Mouse (Mus musculus): ENCODE measurements around the gene Schip1. TPM values are rescaled to one million over a fixed set of nuclear protein-coding genes. Genes with fewer than 3 reads are reported as not detected.
A peak's percentile ranks its signal among the peaks of the same experiment; 100 is the strongest.

Gene Schip1
- polyA plus RNA-seq, 1 experiment from 2014 or later = 39.7 TPM

GRCm38 (mm10) chr3:68567581-68567980, 503.0 kb downstream of the Schip1 start:
- H3K27ac ChIP-seq (replicated peaks) = no peak overlapping the region
- no peaks in the 10 kb centered on the region for H3K9me3 ChIP-seq (replicated peaks)

DNA sequence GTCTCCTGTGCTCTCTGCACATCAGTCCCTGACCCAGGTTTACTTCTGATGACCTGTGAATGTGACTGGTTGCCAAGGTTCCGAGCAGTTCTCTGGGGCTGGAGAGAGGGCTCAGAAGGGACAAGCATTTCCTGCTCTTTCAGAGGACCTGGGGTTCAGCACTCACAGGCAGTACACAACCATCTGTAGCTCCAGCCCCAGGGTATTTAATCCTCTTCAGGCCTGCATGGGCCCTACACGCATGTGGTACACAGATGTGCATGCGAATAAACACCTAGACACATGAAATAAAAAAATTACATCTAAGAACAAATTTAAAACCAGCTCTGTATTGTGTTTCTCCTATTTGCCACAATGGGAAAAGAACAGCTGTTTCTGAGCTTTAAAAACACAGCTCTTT, 503.5 kb downstream of the Schip1 start:
- H3K27me3 ChIP-seq (ENCODE audit: low read depth, poor library complexity, severe bottlenecking) = peaks cover 8% of the 10 kb centered on the region
- H3K9me3 ChIP-seq (replicated peaks) = no peaks in the 10 kb centered on the region
- no peak overlapping the region for H3K4me3 ChIP-seq
- no peak overlapping the region; the same call in 1 of the 2 replicates for H3K27ac ChIP-seq (replicated peaks)
- no peak for DNase-seq (ENCODE audit: low spot score)
- WGBS = 81% methylated on average over 3 of the region's 3 CpGs
- H3K4me1 ChIP-seq = peaks cover 41% of the 10 kb centered on the region
- no peaks in the 10 kb centered on the region for H3K36me3 ChIP-seq

More at GRCm38 (mm10) chr3:68567581-68567980, 503.0 kb downstream of the Schip1 start:
- Histone ChIP-seq H3K36me3 (no peaks in the 10 kb centered on the region), H3K4me1 (peaks cover 35% of the 10 kb centered on the region), H3K27me3 (ENCODE audit: low read depth, poor library complexity, severe bottlenecking) (peaks cover 5% of the 10 kb centered on the region; the same call in 1 of the 2 replicates), H3K4me3 (no peak overlapping the region)
- WGBS = 87% methylated on average over 7 of the region's 7 CpGs
- no peak for DNase-seq (ENCODE audit: low spot score)

GRCm38 (mm10) chr3:68568716-68569115, 504.1 kb downstream of the Schip1 start:
- peaks cover 10% of the 10 kb centered on the region for H3K27me3 ChIP-seq (ENCODE audit: low read depth, poor library complexity, severe bottlenecking)
- H3K9me3 ChIP-seq (replicated peaks) = no peaks in the 10 kb centered on the region
- no peak overlapping the region for H3K4me3 ChIP-seq
- 53% methylated on average over 7 of the region's 7 CpGs for WGBS
- 0 out of 2 replicates have a peak overlapping the region, but pooled peaks have one; percentile 9 for H3K27ac ChIP-seq (replicated peaks)
- H3K36me3 ChIP-seq = no peaks in the 10 kb centered on the region
- peaks cover 46% of the 10 kb centered on the region for H3K4me1 ChIP-seq
- DNase-seq (ENCODE audit: low spot score) = no peak

GRCm38 (mm10) chr3:68570319-68570718, 505.7 kb downstream of the Schip1 start:
- no peak for DNase-seq (ENCODE audit: low spot score)
- no peak overlapping the region for H3K27ac ChIP-seq (replicated peaks)
- peaks cover 46% of the 10 kb centered on the region for H3K4me1 ChIP-seq
- H3K4me3 ChIP-seq = no peak overlapping the region
- no peaks in the 10 kb centered on the region for H3K36me3 ChIP-seq
- peaks cover 10% of the 10 kb centered on the region for H3K27me3 ChIP-seq (ENCODE audit: low read depth, poor library complexity, severe bottlenecking)
- no peaks in the 10 kb centered on the region for H3K9me3 ChIP-seq (replicated peaks)
- 91% methylated on average over 4 of the region's 4 CpGs for WGBS

- Histone ChIP-seq H3K4me1 (peaks cover 51% of the 10 kb centered on the region), H3K36me3 (no peaks in the 10 kb centered on the region), H3K9me3 (replicated peaks) (no peaks in the 10 kb centered on the region), H3K4me3 (peak overlapping the region; percentile 59), H3K27me3 (ENCODE audit: low read depth, poor library complexity, severe bottlenecking) (peaks cover 10% of the 10 kb centered on the region), H3K27ac (replicated peaks) (peak overlapping the region; percentile 89)
- WGBS = 9% methylated on average over 28 of the region's 28 CpGs
- peak; percentile 82 for DNase-seq (ENCODE audit: low spot score)
Observed at GRCm38 (mm10) chr3:68572249-68573225, 507.9 kb downstream of the Schip1 start.

- Histone ChIP-seq H3K4me3 (peak overlapping the region; percentile 59), H3K27ac (replicated peaks) (no peak overlapping the region; the same call in 1 of the 2 replicates), H3K36me3 (no peaks in the 10 kb centered on the region), H3K27me3 (ENCODE audit: low read depth, poor library complexity, severe bottlenecking) (peaks cover 10% of the 10 kb centered on the region), H3K9me3 (replicated peaks) (no peaks in the 10 kb centered on the region), H3K4me1 (peaks cover 47% of the 10 kb centered on the region)
- DNase-seq (ENCODE audit: low spot score) = no peak
- 73% methylated on average over 3 of the region's 3 CpGs for WGBS
Observed at GRCm38 (mm10) chr3:68573226-68573624, 508.6 kb downstream of the Schip1 start.

DNA sequence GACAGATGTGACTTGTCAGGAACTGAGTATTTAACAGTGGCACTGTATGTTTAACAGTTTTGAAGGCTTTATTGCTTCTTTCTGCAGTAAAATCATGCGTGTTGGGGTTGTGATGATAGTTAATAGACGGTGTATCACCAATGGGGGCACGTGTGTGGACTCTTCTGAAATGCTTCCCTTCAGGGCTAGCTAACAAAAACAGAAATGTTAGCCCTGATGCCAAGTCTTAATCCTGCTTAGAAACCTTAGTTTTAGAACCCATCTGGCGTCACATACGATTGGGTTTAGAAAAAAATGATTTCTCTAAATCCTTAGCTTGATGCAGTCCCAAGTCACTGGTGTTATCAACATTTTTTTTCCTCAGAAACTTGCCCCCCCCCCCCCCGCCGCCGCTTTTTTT, 509.5 kb downstream of the Schip1 start:
- Histone ChIP-seq H3K4me1 (peaks cover 42% of the 10 kb centered on the region), H3K27me3 (ENCODE audit: low read depth, poor library complexity, severe bottlenecking) (peaks cover 10% of the 10 kb centered on the region), H3K36me3 (no peaks in the 10 kb centered on the region), H3K9me3 (replicated peaks) (no peaks in the 10 kb centered on the region), H3K27ac (replicated peaks) (no peak overlapping the region), H3K4me3 (peak overlapping the region; percentile 59; the same call in 1 of the 2 replicates)
- 54% methylated on average over 8 of the region's 8 CpGs for WGBS
- no peak for DNase-seq (ENCODE audit: low spot score)

DNA sequence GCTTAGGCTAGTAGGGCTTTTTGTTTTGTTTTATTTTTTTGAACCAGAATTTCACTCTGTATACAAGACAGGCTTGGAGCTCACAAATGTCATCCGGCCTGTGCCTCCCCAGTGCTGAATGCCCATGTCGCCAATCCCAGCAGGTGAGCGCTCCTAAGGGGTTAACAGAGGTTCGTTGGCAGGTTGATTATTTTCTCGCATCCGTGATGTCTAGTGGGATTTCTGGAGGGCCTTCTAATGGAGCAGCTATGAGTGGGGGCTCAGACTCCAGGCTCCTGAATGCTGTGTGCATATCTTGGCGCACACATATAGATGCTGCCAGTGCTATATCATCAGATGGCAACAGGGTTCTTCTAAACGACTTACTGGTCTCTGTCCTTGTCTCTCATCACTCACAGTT, 510.0 kb downstream of the Schip1 start:
- Histone ChIP-seq H3K9me3 (replicated peaks) (no peaks in the 10 kb centered on the region), H3K4me1 (peaks cover 42% of the 10 kb centered on the region), H3K27me3 (ENCODE audit: low read depth, poor library complexity, severe bottlenecking) (peaks cover 10% of the 10 kb centered on the region), H3K36me3 (no peaks in the 10 kb centered on the region), H3K4me3 (peak overlapping the region; percentile 32; the same call in 1 of the 2 replicates), H3K27ac (replicated peaks) (no peak overlapping the region)
- DNase-seq (ENCODE audit: low spot score) = no peak
- 78% methylated on average over 8 of the region's 8 CpGs for WGBS

DNA sequence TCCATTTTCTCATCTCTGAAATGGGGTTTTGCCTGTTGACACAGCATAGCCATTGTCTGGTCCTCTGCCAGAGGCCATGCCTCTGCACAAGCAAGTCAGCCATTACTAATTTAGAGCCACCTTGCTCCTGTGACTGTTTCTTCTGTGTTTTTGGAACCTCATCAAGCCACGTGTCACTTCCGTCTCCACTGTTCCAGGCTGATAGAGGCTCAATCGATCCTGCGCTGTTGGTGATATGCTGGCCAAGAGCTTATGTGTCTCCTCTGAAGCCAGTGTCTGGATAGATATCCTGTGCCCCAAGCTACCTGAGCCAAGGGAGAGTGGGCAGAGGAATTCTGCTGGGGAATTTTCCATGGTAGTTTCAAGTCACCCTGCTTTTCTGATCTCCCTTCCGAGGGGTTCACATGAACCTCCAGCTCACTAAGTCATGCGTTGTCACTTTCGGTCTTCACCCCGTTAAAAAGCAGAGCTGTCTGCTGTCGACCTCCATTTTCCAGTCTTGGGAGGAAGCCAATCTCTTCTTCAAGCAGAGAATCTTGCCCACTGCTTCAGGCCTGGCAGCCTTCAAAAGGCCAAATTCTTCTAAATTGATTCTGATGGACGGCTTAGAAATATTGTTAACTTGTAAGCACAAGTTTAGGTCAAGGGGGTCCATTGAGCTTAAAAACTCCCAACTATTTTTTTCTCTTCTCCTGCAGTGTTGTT, 511.2 kb downstream of the Schip1 start:
- peak overlapping the region; percentile 59 for H3K27ac ChIP-seq (replicated peaks)
- 80% methylated on average over 10 of the region's 10 CpGs for WGBS
- no peak for DNase-seq (ENCODE audit: low spot score)
- H3K9me3 ChIP-seq (replicated peaks) = no peaks in the 10 kb centered on the region
- H3K27me3 ChIP-seq (ENCODE audit: low read depth, poor library complexity, severe bottlenecking) = peaks cover 10% of the 10 kb centered on the region
- H3K4me3 ChIP-seq = no peak overlapping the region
- H3K4me1 ChIP-seq = peaks cover 42% of the 10 kb centered on the region
- no peaks in the 10 kb centered on the region for H3K36me3 ChIP-seq

DNA sequence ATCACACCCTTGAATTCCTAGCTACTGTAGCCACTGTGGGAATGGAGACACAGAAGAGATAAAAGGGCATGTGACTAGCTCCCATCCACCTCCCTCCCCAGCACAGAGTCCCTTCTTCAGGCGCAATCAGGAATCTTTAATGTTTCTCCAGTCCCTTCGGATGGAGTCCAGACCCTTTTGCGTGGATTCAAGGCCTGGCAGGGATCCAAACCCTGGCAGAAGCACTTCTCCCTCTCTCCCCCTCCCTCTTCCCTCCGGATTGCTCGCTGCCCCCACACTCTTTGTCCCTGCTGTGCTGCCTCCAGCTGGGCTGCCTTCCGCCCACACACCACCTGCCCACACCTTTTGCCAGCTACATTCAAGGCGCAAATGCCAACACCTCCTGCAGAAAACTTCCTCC, 511.8 kb downstream of the Schip1 start:
- peak overlapping the region; percentile 59; the same call in 1 of the 2 replicates for H3K27ac ChIP-seq (replicated peaks)
- WGBS = 37% methylated on average over 7 of the region's 7 CpGs
- no peaks in the 10 kb centered on the region for H3K36me3 ChIP-seq
- DNase-seq (ENCODE audit: low spot score) = no peak
- H3K9me3 ChIP-seq (replicated peaks) = no peaks in the 10 kb centered on the region
- H3K4me1 ChIP-seq = peaks cover 42% of the 10 kb centered on the region
- no peak overlapping the region for H3K4me3 ChIP-seq
- H3K27me3 ChIP-seq (ENCODE audit: low read depth, poor library complexity, severe bottlenecking) = peaks cover 6% of the 10 kb centered on the region

DNA sequence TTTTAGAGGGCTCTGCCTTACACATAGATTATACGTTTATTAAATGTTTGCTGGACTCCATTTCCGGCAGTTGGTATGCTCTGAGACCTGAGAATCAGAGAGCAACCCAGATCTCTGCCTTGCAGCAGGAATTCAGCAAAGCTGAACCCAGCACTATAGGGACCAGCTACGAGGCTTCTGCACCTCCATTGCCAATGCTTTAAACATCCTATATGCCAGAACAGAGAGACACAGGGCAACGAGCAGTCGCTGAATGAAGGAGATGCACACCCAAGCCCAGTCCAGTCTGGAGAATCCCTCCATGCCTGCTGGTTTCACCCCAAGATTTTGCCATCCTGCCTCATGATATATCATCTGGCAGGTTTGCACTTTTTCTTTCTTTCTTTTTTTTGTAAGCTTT, 512.3 kb downstream of the Schip1 start:
- no peak overlapping the region for H3K27ac ChIP-seq (replicated peaks)
- H3K27me3 ChIP-seq (ENCODE audit: low read depth, poor library complexity, severe bottlenecking) = peaks cover 4% of the 10 kb centered on the region
- no peaks in the 10 kb centered on the region for H3K9me3 ChIP-seq (replicated peaks)
- DNase-seq (ENCODE audit: low spot score) = no peak
- no peak overlapping the region for H3K4me3 ChIP-seq
- no peaks in the 10 kb centered on the region for H3K36me3 ChIP-seq
- peaks cover 43% of the 10 kb centered on the region for H3K4me1 ChIP-seq
- 72% methylated on average over 5 of the region's 5 CpGs for WGBS

DNA sequence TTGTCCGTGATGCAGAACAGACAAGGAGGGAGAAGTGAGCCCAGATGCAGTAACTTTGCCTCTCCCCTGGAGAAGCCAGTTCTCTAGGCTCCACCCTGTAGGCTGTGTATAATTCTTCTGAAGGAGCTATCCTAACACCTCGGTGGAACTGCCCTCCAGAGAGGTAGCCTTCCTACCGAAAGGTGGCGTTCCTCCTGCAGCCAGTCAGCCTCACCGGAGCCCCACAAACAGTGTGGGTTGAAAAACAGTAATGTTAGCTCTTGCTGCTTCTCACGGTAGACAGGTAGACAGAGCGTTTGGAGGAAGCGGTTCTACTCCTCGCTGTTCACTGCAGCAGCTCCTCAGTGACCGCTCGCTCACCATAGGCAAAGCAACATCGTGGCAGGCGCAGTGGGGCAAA, 517.0 kb downstream of the Schip1 start:
- H3K36me3 ChIP-seq = no peaks in the 10 kb centered on the region
- H3K9me3 ChIP-seq (replicated peaks) = no peaks in the 10 kb centered on the region
- 75% methylated on average over 13 of the region's 13 CpGs for WGBS
- no peak overlapping the region; the same call in 1 of the 2 replicates for H3K27ac ChIP-seq (replicated peaks)
- no peaks in the 10 kb centered on the region for H3K27me3 ChIP-seq (ENCODE audit: low read depth, poor library complexity, severe bottlenecking)
- no peak overlapping the region for H3K4me3 ChIP-seq
- DNase-seq (ENCODE audit: low spot score) = no peak
- peaks cover 51% of the 10 kb centered on the region for H3K4me1 ChIP-seq
